Mouse (Mus musculus): Measurements from ENCODE around the gene Ubl7.

DNA sequence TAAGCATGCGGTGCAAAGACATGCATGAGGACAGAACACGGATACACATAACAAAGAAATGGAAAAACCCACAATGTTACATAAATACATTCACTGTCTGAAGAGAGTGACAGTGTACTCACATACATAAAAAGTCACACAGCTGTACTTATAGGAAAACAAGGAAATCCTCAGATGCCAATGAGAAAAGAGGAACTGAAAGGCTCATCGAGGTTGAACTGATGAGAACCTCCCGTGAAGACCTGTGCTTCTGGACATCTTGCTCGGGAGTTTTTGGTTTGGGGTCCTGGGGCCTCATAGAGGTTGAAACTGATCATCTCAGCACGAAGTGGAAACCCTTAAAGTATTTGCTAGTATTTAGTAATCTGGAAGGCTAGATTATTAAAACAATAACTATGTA is 3.6 kb upstream of the Ubl7 start:
- TF ChIP-seq POLR2A (IDR thresholded peaks at IDR 0.05; ENCODE audit: low read depth, low read length): no peak
- TF ChIP-seq CTCF (IDR thresholded peaks at IDR 0.05; ENCODE audit: extremely low read depth, insufficient read length, insufficient replicate concordance, low read depth, low read length): no peak

All from small intestine, adult 2 months (tissue).